Mouse (Mus musculus) hindbrain, embryonic 14.5 days (tissue): Measurements from ENCODE around the gene Wfdc15a. TPM values are rescaled to one million over a fixed set of nuclear protein-coding genes. Genes with fewer than 3 reads are reported as not detected.

ENCODE experiments used
- ATAC-seq: fragments of 200-750 bp; cut with Nextera tagmentation; 2 replicates; pipeline ENCODE4 v1.8.0; 2017; ENCODE audit warnings: moderate number of reproducible peaks, mild to moderate bottlenecking, moderate TSS enrichment, moderate library complexity; ENCODE audit not compliant: low FRiP score
- DNase-seq: peaks from one replicate; pipeline ENCODE4 v3.0.0-alpha.2; 2015; ENCODE audit warnings: low spot score
- H3K27ac ChIP-seq: fragments of 300-500 bp; sonication (generic); 2 replicates; pipeline ENCODE4 v1.5.1; 2014; ENCODE audit warnings: mild to moderate bottlenecking, moderate library complexity
- H3K27me3 ChIP-seq: fragments of 300-500 bp; sonication (generic); 2 replicates; pipeline ENCODE4 v1.6.1; 2014; ENCODE audit warnings: mild to moderate bottlenecking, low read length, mixed read lengths; ENCODE audit not compliant: control insufficient read depth, insufficient read depth
- H3K36me3 ChIP-seq: fragments of 300-500 bp; sonication (generic); replicated peaks from 2 replicates; pipeline ENCODE4 v1.6.1; 2014; ENCODE audit not compliant: control insufficient read depth, insufficient read depth
- H3K4me1 ChIP-seq: fragments of 300-500 bp; sonication (generic); replicated peaks from 2 replicates; pipeline ENCODE4 v1.6.1; 2014; ENCODE audit warnings: antibody characterized with exemption, low read length, mixed read lengths; ENCODE audit not compliant: control insufficient read depth, insufficient read depth
- H3K4me2 ChIP-seq: fragments of 300-500 bp; sonication (generic); replicated peaks from 2 replicates; pipeline ENCODE4 v1.6.1; 2014; ENCODE audit warnings: mild to moderate bottlenecking, moderate library complexity
- H3K4me3 ChIP-seq: fragments of 300-500 bp; sonication (generic); replicated peaks from 2 replicates; pipeline ENCODE4 v1.5.1; 2014; ENCODE audit warnings: mild to moderate bottlenecking, low read length
- H3K9ac ChIP-seq: fragments of 300-500 bp; sonication (generic); 2 replicates; pipeline ENCODE4 v1.6.1; 2014
- H3K9me3 ChIP-seq: fragments of 300-500 bp; sonication (generic); 2 replicates; pipeline ENCODE4 v1.6.1; 2016; ENCODE audit warnings: low read length; ENCODE audit not compliant: control insufficient read depth
- WGBS: fragments of 180-500 bp; shearing (Covaris S2); extraction: QIAGEN DNeasy Blood & Tissue Kit; methylation state at CpG from one replicate; pipeline ENCODE4 v1.1.7; 2014; 5-methylcytosine and 5-hydroxymethylcytosine counted together
- polyA plus RNA-seq: library from polyadenylated mRNA; unstranded; fragments of >200 nt; fragmentation: Nextera tagmentation; extraction: Ambion mirVana; gene quantifications from 2 replicates; pipeline ENCODE4 v1.2.1, GENCODE M21; 2014

Wfdc15a gene
- polyA plus RNA-seq, 1 experiment from 2014 or later = not detected

- ATAC-seq = no peak
- H3K36me3 ChIP-seq = no peaks in the 10 kb centered on the region
- 0 out of 2 replicates have a peak, but pooled peaks cover 3% of the 10 kb centered on the region for H3K27me3 ChIP-seq
- H3K27ac ChIP-seq = no peak within 1 kb of the TSS
- no peak for DNase-seq
- H3K4me2 ChIP-seq = no peak within 1 kb of the TSS
- 83% methylated on average over 7 of the region's 7 CpGs for WGBS
- no peak within 1 kb of the TSS for H3K4me3 ChIP-seq
- H3K4me1 ChIP-seq = no peaks in the 10 kb centered on the region
- no peak within 1 kb of the TSS for H3K9ac ChIP-seq
- no peaks in the 10 kb centered on the region for H3K9me3 ChIP-seq
Observed at GRCm38 (mm10) chr2:164182692-164183255, 17.2 kb downstream of the Wfdc15a start, which contains the start of gene Wfdc5. Gene Wfdc5, minus strand, starts transcription at chr2:164182742.

DNA sequence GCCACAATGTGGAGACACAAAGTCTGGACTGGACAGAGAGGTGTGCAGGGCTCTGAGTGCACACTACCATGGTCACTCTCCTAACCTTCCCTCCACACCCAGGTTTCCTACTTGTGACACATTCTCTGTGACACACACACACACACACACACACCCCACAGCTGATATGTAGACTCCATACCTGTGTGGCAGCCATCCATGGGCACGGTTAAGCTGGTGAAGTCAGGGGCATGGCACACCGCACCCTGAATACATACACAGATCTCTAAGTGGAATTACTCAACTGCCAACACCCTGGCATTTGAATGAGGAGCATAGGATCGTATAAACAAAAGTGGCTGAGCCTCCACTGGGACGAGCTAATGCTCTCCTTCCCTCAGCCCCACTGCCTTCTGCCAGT lies 19.2 kb downstream of the Wfdc15a start:
- 88% methylated on average over 4 of the region's 4 CpGs for WGBS
- H3K4me2 ChIP-seq = no peak overlapping the region
- DNase-seq (no peak), ATAC-seq (no peak)
- no peaks in the 10 kb centered on the region for H3K9me3 ChIP-seq
- no peak overlapping the region for H3K9ac ChIP-seq
- no peaks in the 10 kb centered on the region for H3K36me3 ChIP-seq
- H3K27ac ChIP-seq = no peak overlapping the region
- H3K4me3 ChIP-seq = no peak overlapping the region
- 0 out of 2 replicates have a peak, but pooled peaks cover 3% of the 10 kb centered on the region for H3K27me3 ChIP-seq
- H3K4me1 ChIP-seq = no peaks in the 10 kb centered on the region

- no peak overlapping the region for H3K4me3 ChIP-seq
- DNase-seq (no peak), ATAC-seq (no peak)
- WGBS = 39% methylated on average over 3 of the region's 3 CpGs
- 0 out of 2 replicates have a peak, but pooled peaks cover 3% of the 10 kb centered on the region for H3K27me3 ChIP-seq
- no peaks in the 10 kb centered on the region for H3K4me1 ChIP-seq
- H3K36me3 ChIP-seq = no peaks in the 10 kb centered on the region
- no peak overlapping the region for H3K9ac ChIP-seq
- H3K27ac ChIP-seq = no peak overlapping the region
- H3K9me3 ChIP-seq = no peaks in the 10 kb centered on the region
- H3K4me2 ChIP-seq = no peak overlapping the region
Observed at GRCm38 (mm10) chr2:164180124-164180523, 19.8 kb downstream of the Wfdc15a start.

DNA sequence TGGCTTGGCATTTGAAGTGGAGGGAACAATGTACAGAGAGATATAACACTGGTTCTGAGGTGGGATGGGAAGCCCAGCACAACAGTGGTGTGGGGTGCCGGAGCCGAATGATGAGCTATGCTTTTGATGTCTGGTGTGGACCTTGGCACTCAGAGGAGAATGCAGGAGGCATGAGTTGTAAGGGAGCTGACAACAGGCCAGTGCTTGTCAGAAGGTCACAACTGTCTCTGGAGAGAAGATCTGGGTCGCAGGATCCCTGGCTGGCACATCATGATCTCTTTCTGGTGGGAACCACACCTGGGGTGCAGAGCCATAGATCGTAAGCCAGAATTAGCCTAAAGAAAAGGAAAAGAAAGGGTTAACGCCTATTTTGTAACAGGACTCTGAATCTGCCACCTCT lies 22.1 kb downstream of the Wfdc15a start:
- Histone ChIP-seq H3K4me3 (no peak overlapping the region), H3K9ac (no peak overlapping the region), H3K36me3 (no peaks in the 10 kb centered on the region), H3K4me1 (no peaks in the 10 kb centered on the region), H3K27me3 (0 out of 2 replicates have a peak, but pooled peaks cover 7% of the 10 kb centered on the region), H3K4me2 (no peak overlapping the region), H3K9me3 (no peaks in the 10 kb centered on the region), H3K27ac (no peak overlapping the region)
- DNase-seq = no peak
- ATAC-seq = no peak
- WGBS = 92% methylated on average over 5 of the region's 5 CpGs

GRCm38 (mm10) chr2:164175850-164176249 lies 24.1 kb downstream of the Wfdc15a start:
- ATAC-seq = no peak
- WGBS = 76% methylated on average over 3 of the region's 3 CpGs

DNA sequence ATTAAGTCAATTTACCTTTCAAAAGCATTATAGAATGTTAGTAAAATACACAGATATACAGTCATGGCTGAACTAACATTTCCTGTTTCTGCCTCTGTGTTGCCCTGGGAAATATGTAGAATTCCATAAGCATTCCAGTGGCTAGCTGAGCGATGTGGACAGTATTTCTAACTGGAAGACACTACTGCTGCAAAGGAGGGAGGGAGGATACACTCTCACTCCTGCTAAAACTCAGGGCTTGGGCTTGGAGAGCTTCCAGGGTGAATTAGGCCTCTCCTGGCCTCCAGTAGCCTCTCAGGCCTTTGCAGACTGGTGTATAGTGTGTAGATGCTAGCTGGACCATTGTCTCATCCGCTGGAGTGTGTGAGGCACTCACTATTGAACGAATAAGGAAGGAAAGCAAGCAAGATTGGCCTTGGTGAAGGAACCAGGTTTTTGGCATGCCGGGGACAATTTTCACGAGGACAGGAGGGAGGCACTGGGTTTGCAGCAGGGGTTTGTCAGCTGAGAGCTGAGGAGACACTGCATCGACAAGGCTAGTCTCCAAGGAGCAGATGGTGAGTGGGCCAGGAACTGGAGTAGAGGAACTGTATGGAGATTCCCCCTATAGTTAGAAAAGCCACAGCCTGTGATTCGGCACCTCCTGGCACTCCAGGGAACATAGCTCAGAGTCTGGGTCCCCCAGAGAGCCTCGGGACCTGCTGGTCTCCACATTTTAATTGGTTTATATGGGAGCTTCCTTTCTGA lies 25.1 kb downstream of the Wfdc15a start:
- DNase-seq (no peak), ATAC-seq (no peak)
- 78% methylated on average over 8 of the region's 8 CpGs for WGBS

More at GRCm38 (mm10) chr2:164175850-164176249, 24.1 kb downstream of the Wfdc15a start:
- Histone ChIP-seq H3K9ac (no peak overlapping the region), H3K27ac (no peak overlapping the region), H3K4me1 (0 out of 2 replicates have a peak, but pooled peaks cover 3% of the 10 kb centered on the region), H3K4me3 (no peak overlapping the region), H3K36me3 (no peaks in the 10 kb centered on the region), H3K9me3 (no peaks in the 10 kb centered on the region), H3K27me3 (peaks cover 19% of the 10 kb centered on the region), H3K4me2 (no peak overlapping the region)
- no peak for DNase-seq

GRCm38 (mm10) chr2:164173394-164173793 lies 26.5 kb downstream of the Wfdc15a start:
- H3K36me3 ChIP-seq = no peaks in the 10 kb centered on the region
- DNase-seq (no peak), ATAC-seq (no peak)
- H3K4me2 ChIP-seq = no peak overlapping the region
- no peak overlapping the region for H3K4me3 ChIP-seq
- WGBS = 78% methylated on average over 3 of the region's 3 CpGs
- H3K4me1 ChIP-seq = peaks cover 12% of the 10 kb centered on the region
- H3K9ac ChIP-seq = no peak overlapping the region
- H3K9me3 ChIP-seq = no peaks in the 10 kb centered on the region
- peaks cover 44% of the 10 kb centered on the region for H3K27me3 ChIP-seq
- no peak overlapping the region for H3K27ac ChIP-seq

More for the DNA sequence above, 25.1 kb downstream of the Wfdc15a start:
- no peak overlapping the region for H3K4me2 ChIP-seq
- H3K27me3 ChIP-seq = peaks cover 30% of the 10 kb centered on the region
- peaks cover 9% of the 10 kb centered on the region; the same call in 1 of the 2 replicates for H3K4me1 ChIP-seq
- H3K27ac ChIP-seq = no peak overlapping the region
- no peak overlapping the region for H3K9ac ChIP-seq
- no peaks in the 10 kb centered on the region for H3K9me3 ChIP-seq
- no peak overlapping the region for H3K4me3 ChIP-seq
- no peaks in the 10 kb centered on the region for H3K36me3 ChIP-seq

DNA sequence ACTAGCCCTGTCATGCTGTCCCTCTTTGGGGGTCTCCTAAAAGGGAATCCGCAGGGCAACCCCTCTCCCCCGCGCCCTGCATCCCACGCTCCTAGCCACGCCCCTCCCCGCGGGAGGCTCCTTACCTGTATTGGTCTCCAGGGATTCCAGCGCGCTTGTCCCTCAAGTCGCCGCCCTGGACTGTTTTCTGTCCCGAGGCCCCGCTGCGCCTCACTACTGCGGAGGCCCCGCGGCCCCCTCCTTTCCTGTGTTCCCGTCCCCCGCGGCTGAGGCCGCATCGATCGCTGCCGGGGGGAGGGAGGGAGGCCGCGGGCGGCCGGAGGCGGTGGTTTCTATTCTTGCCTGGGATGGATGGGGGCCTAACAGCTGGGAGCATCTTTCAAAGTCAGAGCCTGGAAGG lies 29.0 kb downstream of the Wfdc15a start, which contains the start of gene Kcns1:
Gene Kcns1 (minus strand): TSS at position 212 of the 400 bp plus-strand sequence.
- Histone ChIP-seq H3K9ac (peak within 1 kb of the TSS; percentile 39), H3K4me2 (peak within 1 kb of the TSS; percentile 53), H3K9me3 (no peaks in the 10 kb centered on the region), H3K27me3 (peaks cover 66% of the 10 kb centered on the region), H3K27ac (no peak within 1 kb of the TSS), H3K36me3 (no peaks in the 10 kb centered on the region), H3K4me1 (peaks cover 18% of the 10 kb centered on the region), H3K4me3 (peak within 1 kb of the TSS; percentile 28)
- ATAC-seq (no peak), DNase-seq (no peak)
- under 1% methylated on average over 29 of the region's 29 CpGs for WGBS

GRCm38 (mm10) chr2:164170326-164170725 lies 29.6 kb downstream of the Wfdc15a start:
- peak overlapping the region; percentile 53 for H3K4me2 ChIP-seq
- no peak overlapping the region for H3K27ac ChIP-seq
- DNase-seq = no peak
- H3K36me3 ChIP-seq = no peaks in the 10 kb centered on the region
- H3K27me3 ChIP-seq = peaks cover 68% of the 10 kb centered on the region
- no peak overlapping the region; the same call in 1 of the 2 replicates for H3K9ac ChIP-seq
- H3K9me3 ChIP-seq = no peaks in the 10 kb centered on the region
- ATAC-seq = no peak
- peaks cover 18% of the 10 kb centered on the region for H3K4me1 ChIP-seq
- WGBS = 3% methylated on average over 11 of the region's 11 CpGs
- no peak overlapping the region; the same call in 1 of the 2 replicates for H3K4me3 ChIP-seq
